Mouse (Mus musculus): Measurements from ENCODE around the gene Ndufs8. TPM values are rescaled to one million over a fixed set of nuclear protein-coding genes. Genes with fewer than 3 reads are reported as not detected.

Ndufs8 gene
- total RNA-seq, 2 experiments from 2014 or later = 129 to 133 TPM

DNA sequence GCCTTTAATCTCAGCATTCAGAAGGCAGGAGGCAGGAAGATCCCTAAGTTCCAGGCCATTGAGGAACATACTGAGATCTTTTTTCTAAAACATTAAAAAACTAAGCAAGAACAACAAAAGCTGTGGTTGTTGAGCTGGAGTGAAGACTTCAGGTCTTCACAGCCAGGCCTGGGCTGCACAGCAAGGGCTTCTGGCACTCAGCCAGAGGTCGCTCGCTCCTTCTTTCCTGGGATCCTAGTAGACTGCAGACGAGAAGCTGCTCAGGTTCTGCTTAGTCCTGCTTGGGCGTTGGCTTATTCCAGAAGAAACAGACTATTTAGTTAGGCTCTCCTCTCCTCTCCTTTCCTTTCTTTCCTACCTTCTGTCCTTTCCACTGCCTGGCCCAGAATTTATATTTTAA, 40.2 kb downstream of the Ndufs8 start:
- H3K27ac ChIP-seq = no peak overlapping the region
- no peak for TF ChIP-seq CTCF (IDR thresholded peaks at IDR 0.05)

DNA sequence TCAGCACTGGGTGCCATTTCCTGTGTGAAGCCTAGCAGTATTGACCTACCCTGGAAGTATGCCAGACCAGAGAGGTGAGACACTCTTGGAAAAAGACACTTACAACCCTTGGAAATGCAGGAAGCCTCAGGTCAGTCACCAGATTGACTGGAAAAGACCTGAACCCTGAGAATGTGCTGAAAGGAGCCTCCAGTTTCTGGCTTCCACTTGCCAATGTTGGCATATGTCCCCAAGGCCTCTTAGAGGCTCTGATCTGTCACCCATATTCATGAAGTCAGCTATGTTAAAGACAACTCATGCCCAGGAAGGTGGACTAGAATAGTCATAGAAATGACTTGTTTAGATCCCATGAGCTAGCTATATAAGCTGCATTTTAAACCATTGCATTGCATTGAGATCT, 41.1 kb downstream of the Ndufs8 start:
- no peak for DNase-seq (ENCODE audit: extremely low spot score in 1 of 2, low spot score in 2 of 2)
- no peak overlapping the region for H3K27ac ChIP-seq
- intact Hi-C loops (cut with DNase I) = no loop called here
- H3K4me3 ChIP-seq = no peak overlapping the region
- TF ChIP-seq CTCF (IDR thresholded peaks at IDR 0.05) = no peak

More for the DNA sequence above, 40.2 kb downstream of the Ndufs8 start:
- DNase-seq (ENCODE audit: extremely low spot score in 1 of 2, low spot score in 2 of 2) = no peak
- intact Hi-C loops (cut with DNase I) = no loop called here
- no peak overlapping the region for H3K4me3 ChIP-seq

DNA sequence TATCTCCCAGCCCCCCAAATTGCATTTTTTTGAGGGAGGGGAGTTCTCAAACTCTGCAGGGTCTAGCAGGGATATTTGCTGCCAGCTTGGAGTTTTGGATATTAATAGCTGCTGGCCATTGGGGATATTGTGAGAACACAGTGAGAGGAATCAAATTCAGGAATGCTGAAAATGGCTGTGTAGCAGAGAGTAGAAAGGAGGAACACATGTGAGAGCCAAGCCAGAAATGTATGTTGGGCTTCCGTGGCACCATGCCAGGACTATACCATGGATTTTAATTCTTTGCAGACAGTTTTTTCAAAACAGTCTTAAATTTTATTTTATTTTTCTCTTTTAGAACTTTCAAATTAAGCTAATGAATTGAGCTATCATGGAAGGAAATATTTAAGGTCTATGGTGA, 44.3 kb downstream of the Ndufs8 start:
- TF ChIP-seq CTCF (IDR thresholded peaks at IDR 0.05) = no peak
- no peak overlapping the region for H3K27ac ChIP-seq
- intact Hi-C loops (cut with DNase I) = no loop called here
- H3K4me3 ChIP-seq = no peak overlapping the region
- DNase-seq (ENCODE audit: extremely low spot score in 1 of 2, low spot score in 2 of 2) = no peak

DNA sequence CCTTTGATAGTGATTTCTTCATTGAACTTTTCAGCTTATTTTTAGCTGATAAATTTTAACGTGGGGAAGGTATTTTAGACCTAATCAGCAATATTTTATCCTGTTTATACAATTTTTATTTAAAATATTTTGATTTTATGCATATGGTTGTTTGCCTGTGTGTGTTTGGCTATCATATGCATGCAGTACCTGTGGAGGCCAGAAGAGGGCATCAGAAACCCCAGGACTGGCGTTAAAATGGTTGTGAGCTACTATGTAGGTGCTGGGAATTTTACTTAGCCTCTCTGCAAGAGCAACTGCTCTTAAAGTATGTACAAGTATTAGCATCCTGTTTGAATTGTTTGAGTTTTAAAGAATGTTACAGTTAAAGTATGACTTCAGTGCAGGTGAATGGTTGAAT, 47.6 kb downstream of the Ndufs8 start:
- intact Hi-C loops (cut with DNase I) = no loop called here
- Histone ChIP-seq H3K4me3 (no peak overlapping the region), H3K27ac (no peak overlapping the region)
- TF ChIP-seq CTCF (IDR thresholded peaks at IDR 0.05) = peak; percentile 50
- DNase-seq (ENCODE audit: extremely low spot score in 1 of 2, low spot score in 2 of 2) = no peak

DNA sequence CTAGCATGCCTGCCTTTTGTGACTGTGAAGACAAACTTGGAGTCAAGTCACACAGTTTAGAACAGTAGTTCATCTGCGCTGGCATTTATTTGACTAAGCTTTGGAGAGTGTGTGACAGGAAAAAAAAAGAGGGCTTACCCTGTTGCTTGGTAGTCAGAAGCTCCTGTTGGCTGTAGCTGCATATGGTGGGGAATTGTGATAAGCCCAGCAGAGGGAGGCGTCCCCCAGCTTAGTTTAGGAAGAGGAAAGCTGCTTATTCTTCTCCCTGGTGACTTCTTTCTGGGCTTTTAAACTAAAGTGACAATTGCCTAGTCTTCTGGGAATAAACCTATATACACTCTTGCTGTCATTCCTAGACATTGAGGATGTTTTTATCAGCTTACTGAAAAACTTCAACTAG, 49.9 kb downstream of the Ndufs8 start:
- intact Hi-C loops (cut with DNase I) = no loop called here
- no peak for DNase-seq (ENCODE audit: extremely low spot score in 1 of 2, low spot score in 2 of 2)
- no peak overlapping the region for H3K4me3 ChIP-seq
- no peak for TF ChIP-seq CTCF (IDR thresholded peaks at IDR 0.05)
- H3K27ac ChIP-seq = no peak overlapping the region

Other genes with a start within 250 kb of the Ndufs8 start
- 1 to 10 TPM; 8.3 to 9.3 TPM for gene Lrp5, start 226.2 kb downstream of the Ndufs8 start, total RNA-seq (2021)
- 10 to 100 TPM; 31.3 to 38.5 TPM for gene 1810055G02Rik, start 204.5 kb downstream of the Ndufs8 start, total RNA-seq (2021)
- 10 to 100 TPM; 52.4 to 52.6 TPM for gene Kmt5b, start 145.4 kb downstream of the Ndufs8 start, total RNA-seq (2021)
- gene Chka, start 61.0 kb downstream of the Ndufs8 start, total RNA-seq (2021) = 100 to 1,000 TPM in 1 of 2 experiments, 10 to 100 TPM in 1; 96.7 to 120 TPM
- 10 to 100 TPM; 14.9 to 20.1 TPM for gene Tcirg1, start 5.6 kb downstream of the Ndufs8 start, total RNA-seq (2021)
- 1 to 10 TPM; 2.3 to 3.3 TPM for gene Aldh3b1, start 17.0 kb upstream of the Ndufs8 start, total RNA-seq (2021)
- gene Unc93b1, start 22.4 kb upstream of the Ndufs8 start, total RNA-seq (2021) = 10 to 100 TPM; 12.9 to 16.3 TPM
- gene Aldh3b3, start 45.9 kb upstream of the Ndufs8 start, total RNA-seq (2021) = under 1 TPM in 1 of 2 experiments, not detected in 1; 0.11 TPM
- 1 to 10 TPM in 1 of 2 experiments, under 1 TPM in 1; 0.93 to 1.5 TPM for gene Aldh3b2, start 59.6 kb upstream of the Ndufs8 start, total RNA-seq (2021)
- gene Acy3, start 73.8 kb upstream of the Ndufs8 start, total RNA-seq (2021) = 1 to 10 TPM; 3.3 to 4.1 TPM
- not detected for gene Tbx10, start 80.0 kb upstream of the Ndufs8 start, total RNA-seq (2021)
- 10 to 100 TPM in 1 of 2 experiments, 1 to 10 TPM in 1; 8.3 to 10.2 TPM for gene Nudt8, start 87.8 kb upstream of the Ndufs8 start, total RNA-seq (2021)
- 1 to 10 TPM; 1.8 TPM for gene Gm49405, start 87.9 kb upstream of the Ndufs8 start, total RNA-seq (2021)
- gene Doc2g, start 90.5 kb upstream of the Ndufs8 start, total RNA-seq (2021) = 1 to 10 TPM; 4.8 to 5.9 TPM
- 100 to 1,000 TPM; 242 to 257 TPM for gene Ndufv1, start 100.0 kb upstream of the Ndufs8 start, total RNA-seq (2021)
- gene Gstp1, start 125.2 kb upstream of the Ndufs8 start, total RNA-seq (2021) = 100 to 1,000 TPM; 299 to 324 TPM
- gene Gstp2, start 133.2 kb upstream of the Ndufs8 start, total RNA-seq (2021) = 10 to 100 TPM; 39.5 to 52.8 TPM
- gene Gstp3, start 146.8 kb upstream of the Ndufs8 start, total RNA-seq (2021) = not detected
- gene Cabp2, start 168.8 kb upstream of the Ndufs8 start, total RNA-seq (2021) = not detected
- gene Cdk2ap2, start 184.4 kb upstream of the Ndufs8 start, total RNA-seq (2021) = 10 to 100 TPM; 28.4 to 32.5 TPM
- 100 to 1,000 TPM; 217 to 229 TPM for gene Pitpnm1, start 187.2 kb upstream of the Ndufs8 start, total RNA-seq (2021)
- 100 to 1,000 TPM; 118 to 125 TPM for gene Aip, start 213.1 kb upstream of the Ndufs8 start, total RNA-seq (2021)
- gene Gpr152, start 227.0 kb upstream of the Ndufs8 start, total RNA-seq (2021) = not detected
- under 1 TPM in 1 of 2 experiments, not detected in 1; 0.26 TPM for gene Cabp4, start 231.3 kb upstream of the Ndufs8 start, total RNA-seq (2021)
- 10 to 100 TPM; 72.6 to 82.2 TPM for gene Coro1b, start 235.8 kb upstream of the Ndufs8 start, total RNA-seq (2021)
- 1 to 10 TPM; 1.2 to 1.7 TPM for gene Ptprcap, start 240.8 kb upstream of the Ndufs8 start, total RNA-seq (2021)

Data from left cerebral cortex, adult 2 months (tissue).